Mouse (Mus musculus) urinary bladder, adult 2 months (tissue): ENCODE data around the gene Pla2g3. TPM values are rescaled to one million over a fixed set of nuclear protein-coding genes. Genes with fewer than 3 reads are reported as not detected.
A peak's percentile ranks its signal among the peaks of the same experiment; 100 is the strongest.

ENCODE experiments used
- DNase-seq: peaks from one replicate; pipeline ENCODE4 v3.0.0; 2022; ENCODE audit warnings: low spot score
- polyA plus RNA-seq: library from polyadenylated mRNA; depleted of rRNA; stranded (reverse); fragments of >200 nt; gene quantifications from 2 replicates; pipeline ENCODE4 v1.2.3, GENCODE M21; 2012

Pla2g3 gene
- polyA plus RNA-seq, 1 experiment, result 0.66 TPM

GRCm38 (mm10) chr11:3492748-3493147 lies 4.7 kb downstream of the Pla2g3 start:
- DNase-seq, result no peak

- no peak for DNase-seq
Observed at GRCm38 (mm10) chr11:3494857-3495256, 6.8 kb downstream of the Pla2g3 start.

- DNase-seq, result no peak
Observed at GRCm38 (mm10) chr11:3495496-3495895, 7.4 kb downstream of the Pla2g3 start.

- DNase-seq, result no peak
Observed at GRCm38 (mm10) chr11:3496756-3497155, 8.7 kb downstream of the Pla2g3 start.

- no peak for DNase-seq
Observed at GRCm38 (mm10) chr11:3497296-3497695, 9.2 kb downstream of the Pla2g3 start.

GRCm38 (mm10) chr11:3502057-3502456 lies 14.0 kb downstream of the Pla2g3 start:
- no peak for DNase-seq

- DNase-seq, result no peak
Observed at GRCm38 (mm10) chr11:3502459-3503072, 14.5 kb downstream of the Pla2g3 start.

- no peak for DNase-seq
Observed at GRCm38 (mm10) chr11:3503755-3504693, 15.9 kb downstream of the Pla2g3 start.

GRCm38 (mm10) chr11:3508226-3508625 lies 20.1 kb downstream of the Pla2g3 start:
- DNase-seq, result no peak

GRCm38 (mm10) chr11:3509181-3510085 lies 21.3 kb downstream of the Pla2g3 start:
- no peak for DNase-seq

GRCm38 (mm10) chr11:3510321-3510720 lies 22.2 kb downstream of the Pla2g3 start:
- no peak for DNase-seq

- DNase-seq, result no peak
Observed at GRCm38 (mm10) chr11:3513291-3513690, 25.2 kb downstream of the Pla2g3 start.

- peak; percentile 80 for DNase-seq
Observed at GRCm38 (mm10) chr11:3514529-3515054, 26.5 kb downstream of the Pla2g3 start, which contains the start of gene Selenom. TSS of gene Selenom (plus strand) at chr11:3514684.

- DNase-seq, result no peak
Observed at GRCm38 (mm10) chr11:3515216-3515615, 27.1 kb downstream of the Pla2g3 start.

GRCm38 (mm10) chr11:3515637-3516036 lies 27.6 kb downstream of the Pla2g3 start:
- DNase-seq, result no peak

- no peak for DNase-seq
Observed at GRCm38 (mm10) chr11:3516121-3516520, 28.0 kb downstream of the Pla2g3 start.

GRCm38 (mm10) chr11:3516859-3517845 lies 29.1 kb downstream of the Pla2g3 start:
- no peak for DNase-seq

- no peak for DNase-seq
Observed at GRCm38 (mm10) chr11:3517846-3518732, 30.0 kb downstream of the Pla2g3 start.

- no peak for DNase-seq
Observed at GRCm38 (mm10) chr11:3519051-3519726, 31.1 kb downstream of the Pla2g3 start.
